Mouse (Mus musculus): ENCODE measurements around the gene Slc7a14. TPM values are rescaled to one million over a fixed set of nuclear protein-coding genes. Genes with fewer than 3 reads are reported as not detected.
A peak's percentile ranks its signal among the peaks of the same experiment; 100 is the strongest.
"Not testable (repeated sequence)": the region's sequence is repeated elsewhere in the genome, so short reads cannot be mapped to it uniquely, and the experiment has no call there.

Gene Slc7a14
- polyA plus RNA-seq, 1 experiment from 2014 or later, result 0.92 TPM

GRCm38 (mm10) chr3:31281116-31281515, 29.1 kb downstream of the Slc7a14 start:
- Histone ChIP-seq H3K9ac (no peak overlapping the region), H3K9me3 (no peaks in the 10 kb centered on the region), H3K4me1 (0 out of 2 replicates have a peak, but pooled peaks cover 3% of the 10 kb centered on the region), H3K27me3 (no peaks in the 10 kb centered on the region), H3K36me3 (replicated peaks) (no peaks in the 10 kb centered on the region), H3K4me2 (no peak overlapping the region), H3K27ac (no peak overlapping the region), H3K4me3 (replicated peaks) (no peak overlapping the region)
- 63% methylated on average over 2 of the region's 2 CpGs for WGBS
- ATAC-seq (ENCODE audit: low FRiP score), result no peak

- H3K27me3 ChIP-seq, result no peaks in the 10 kb centered on the region
- no peak overlapping the region for H3K9ac ChIP-seq
- 72% methylated on average over 2 of the region's 2 CpGs for WGBS
- no peak overlapping the region for H3K4me2 ChIP-seq
- H3K4me1 ChIP-seq, result no peaks in the 10 kb centered on the region
- no peak overlapping the region for H3K27ac ChIP-seq
- ATAC-seq (ENCODE audit: low FRiP score), result no peak
- no peaks in the 10 kb centered on the region for H3K9me3 ChIP-seq
- H3K36me3 ChIP-seq (replicated peaks), result no peaks in the 10 kb centered on the region
- H3K4me3 ChIP-seq (replicated peaks), result no peak overlapping the region
Measured at GRCm38 (mm10) chr3:31274875-31275274, 35.3 kb downstream of the Slc7a14 start.

- H3K27ac ChIP-seq; H3K4me2 ChIP-seq; H3K9me3 ChIP-seq; H3K4me1 ChIP-seq; ATAC-seq (ENCODE audit: low FRiP score); H3K9ac ChIP-seq; H3K27me3 ChIP-seq; H3K4me3 ChIP-seq (replicated peaks); H3K36me3 ChIP-seq (replicated peaks): not testable (repeated sequence)
Measured at GRCm38 (mm10) chr3:31273247-31273646, 36.9 kb downstream of the Slc7a14 start.

GRCm38 (mm10) chr3:31272635-31273034, 37.5 kb downstream of the Slc7a14 start:
- Histone ChIP-seq H3K9me3 (no peaks in the 10 kb centered on the region), H3K9ac (no peak overlapping the region), H3K36me3 (replicated peaks) (no peaks in the 10 kb centered on the region), H3K4me3 (replicated peaks) (no peak overlapping the region), H3K27ac (no peak overlapping the region), H3K27me3 (no peaks in the 10 kb centered on the region), H3K4me1 (no peaks in the 10 kb centered on the region), H3K4me2 (no peak overlapping the region)
- WGBS, result 75% methylated on average over 2 of the region's 2 CpGs
- ATAC-seq (ENCODE audit: low FRiP score), result no peak

- Histone ChIP-seq H3K9me3 (no peaks in the 10 kb centered on the region), H3K36me3 (replicated peaks) (no peaks in the 10 kb centered on the region), H3K4me3 (replicated peaks) (no peak overlapping the region), H3K27me3 (no peaks in the 10 kb centered on the region), H3K4me2 (no peak overlapping the region), H3K9ac (no peak overlapping the region), H3K27ac (no peak overlapping the region), H3K4me1 (no peaks in the 10 kb centered on the region)
- ATAC-seq (ENCODE audit: low FRiP score), result no peak
- WGBS, result 80% methylated on average over 4 of the region's 4 CpGs
Measured at GRCm38 (mm10) chr3:31269551-31270317, 40.4 kb downstream of the Slc7a14 start.

- Histone ChIP-seq H3K36me3 (replicated peaks) (no peaks in the 10 kb centered on the region), H3K27ac (no peak overlapping the region), H3K27me3 (no peaks in the 10 kb centered on the region), H3K4me2 (no peak overlapping the region), H3K9ac (no peak overlapping the region), H3K9me3 (no peaks in the 10 kb centered on the region), H3K4me3 (replicated peaks) (no peak overlapping the region), H3K4me1 (no peaks in the 10 kb centered on the region)
- no peak for ATAC-seq (ENCODE audit: low FRiP score)
- WGBS, result 94% methylated on average over 2 of the region's 2 CpGs
Measured at GRCm38 (mm10) chr3:31267921-31268320, 42.3 kb downstream of the Slc7a14 start.

GRCm38 (mm10) chr3:31266941-31267340, 43.2 kb downstream of the Slc7a14 start:
- Histone ChIP-seq H3K4me1 (no peaks in the 10 kb centered on the region), H3K4me3 (replicated peaks) (no peak overlapping the region), H3K9ac (no peak overlapping the region), H3K4me2 (no peak overlapping the region), H3K36me3 (replicated peaks) (no peaks in the 10 kb centered on the region), H3K9me3 (no peaks in the 10 kb centered on the region), H3K27ac (no peak overlapping the region), H3K27me3 (no peaks in the 10 kb centered on the region)
- WGBS, result 93% methylated on average over 7 of the region's 7 CpGs
- ATAC-seq (ENCODE audit: low FRiP score), result no peak

GRCm38 (mm10) chr3:31263535-31263934, 46.6 kb downstream of the Slc7a14 start:
- no peak overlapping the region for H3K4me3 ChIP-seq (replicated peaks)
- H3K27me3 ChIP-seq, result no peaks in the 10 kb centered on the region
- WGBS, result 96% methylated on average over 3 of the region's 3 CpGs
- ATAC-seq (ENCODE audit: low FRiP score), result no peak
- H3K4me1 ChIP-seq, result peaks cover 16% of the 10 kb centered on the region
- H3K9me3 ChIP-seq, result no peaks in the 10 kb centered on the region
- H3K9ac ChIP-seq, result no peak overlapping the region
- no peak overlapping the region for H3K27ac ChIP-seq
- H3K36me3 ChIP-seq (replicated peaks), result no peaks in the 10 kb centered on the region
- no peak overlapping the region for H3K4me2 ChIP-seq

- no peak overlapping the region for H3K27ac ChIP-seq
- no peaks in the 10 kb centered on the region for H3K27me3 ChIP-seq
- no peak overlapping the region for H3K4me2 ChIP-seq
- no peak overlapping the region for H3K9ac ChIP-seq
- peaks cover 16% of the 10 kb centered on the region for H3K4me1 ChIP-seq
- no peak overlapping the region for H3K4me3 ChIP-seq (replicated peaks)
- no peaks in the 10 kb centered on the region for H3K36me3 ChIP-seq (replicated peaks)
- ATAC-seq (ENCODE audit: low FRiP score), result 0 out of 2 replicates have a peak, but pooled peaks have one; percentile 25
- 44% methylated on average over 7 of the region's 7 CpGs for WGBS
- no peaks in the 10 kb centered on the region for H3K9me3 ChIP-seq
Measured at GRCm38 (mm10) chr3:31261418-31262014, 48.7 kb downstream of the Slc7a14 start.

GRCm38 (mm10) chr3:31260964-31261346, 49.2 kb downstream of the Slc7a14 start:
- H3K27me3 ChIP-seq, result no peaks in the 10 kb centered on the region
- H3K27ac ChIP-seq, result 0 out of 2 replicates have a peak overlapping the region, but pooled peaks have one; percentile 36
- H3K36me3 ChIP-seq (replicated peaks), result no peaks in the 10 kb centered on the region
- peaks cover 16% of the 10 kb centered on the region for H3K4me1 ChIP-seq
- H3K4me3 ChIP-seq (replicated peaks), result no peak overlapping the region
- H3K9ac ChIP-seq, result no peak overlapping the region
- H3K9me3 ChIP-seq, result no peaks in the 10 kb centered on the region
- 39% methylated on average over 3 of the region's 3 CpGs for WGBS
- peak; percentile 35; the same call in 1 of the 2 replicates for ATAC-seq (ENCODE audit: low FRiP score)
- no peak overlapping the region for H3K4me2 ChIP-seq

- Histone ChIP-seq H3K4me3 (replicated peaks) (no peak overlapping the region), H3K27ac (0 out of 2 replicates have a peak overlapping the region, but pooled peaks have one; percentile 36), H3K4me2 (no peak overlapping the region), H3K9me3 (no peaks in the 10 kb centered on the region), H3K4me1 (peaks cover 16% of the 10 kb centered on the region), H3K36me3 (replicated peaks) (no peaks in the 10 kb centered on the region), H3K27me3 (no peaks in the 10 kb centered on the region), H3K9ac (no peak overlapping the region)
- ATAC-seq (ENCODE audit: low FRiP score), result peak; percentile 49; the same call in 1 of the 2 replicates
- WGBS, result 13% methylated on average over 7 of the region's 7 CpGs
Measured at GRCm38 (mm10) chr3:31260329-31260963, 49.7 kb downstream of the Slc7a14 start.

- no peak for ATAC-seq (ENCODE audit: low FRiP score)
- no peaks in the 10 kb centered on the region for H3K9me3 ChIP-seq
- H3K4me1 ChIP-seq, result peaks cover 16% of the 10 kb centered on the region
- no peak overlapping the region for H3K4me2 ChIP-seq
- WGBS, result 71% methylated on average over 7 of the region's 7 CpGs
- no peaks in the 10 kb centered on the region for H3K36me3 ChIP-seq (replicated peaks)
- no peak overlapping the region for H3K4me3 ChIP-seq (replicated peaks)
- H3K27me3 ChIP-seq, result no peaks in the 10 kb centered on the region
- no peak overlapping the region for H3K9ac ChIP-seq
- no peak overlapping the region for H3K27ac ChIP-seq
Measured at GRCm38 (mm10) chr3:31259553-31260255, 50.5 kb downstream of the Slc7a14 start.
